Mouse (Mus musculus) megakaryocyte, embryonic 14.5 days (primary cell): ENCODE data around the gene Lmbrd2.

ENCODE experiments used
- FLI1 ChIP-seq: IDR thresholded peaks from 2 replicates; pipeline ENCODE4 v1.6.1; 2012; ENCODE audit warnings: low read length, inconsistent platforms, mixed read lengths
- GATA1 ChIP-seq: IDR thresholded peaks from 3 replicates; pipeline ENCODE4 v1.6.1; 2012; ENCODE audit warnings: mixed read lengths, low read length, inconsistent platforms, borderline replicate concordance

DNA sequence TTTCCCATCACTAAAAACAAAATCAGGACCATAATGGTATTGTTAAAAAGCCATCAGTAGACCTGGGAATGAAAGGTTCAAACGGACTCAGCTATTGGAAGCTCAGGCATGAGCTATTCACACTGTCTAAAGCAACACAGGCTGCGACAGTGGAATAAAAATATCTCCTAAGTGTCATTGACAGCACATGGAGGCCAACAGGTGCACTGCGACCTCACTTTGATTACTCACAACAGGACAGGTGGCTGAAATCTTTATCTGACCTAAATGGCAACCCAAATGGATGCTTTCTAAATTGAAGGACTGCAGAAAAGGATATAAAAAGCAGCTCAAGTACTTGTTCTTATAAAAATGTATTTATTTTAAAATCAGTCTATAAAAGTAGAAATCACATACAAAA is 28.7 kb upstream of the Lmbrd2 start:
- TF ChIP-seq GATA1 (no peak), FLI1 (no peak)
